Mouse (Mus musculus): ENCODE results near the gene H2al1m.
"Not testable (repeated sequence)": the region's sequence is repeated elsewhere in the genome, so short reads cannot be mapped to it uniquely, and the experiment has no call there.

GRCm38 (mm10) chrX:9316457-9316856 lies 32.9 kb downstream of the H2al1m start:
- not testable (repeated sequence) for TF ChIP-seq CTCF (conservative IDR thresholded peaks at IDR 0.05; ENCODE audit: low read length); POU5F1 (IDR thresholded peaks at IDR 0.05; ENCODE audit: borderline replicate concordance, low read length); NANOG (IDR thresholded peaks at IDR 0.05; ENCODE audit: borderline replicate concordance, low read length)
